Mouse (Mus musculus): Measurements from ENCODE around the gene Qsox1.

DNA sequence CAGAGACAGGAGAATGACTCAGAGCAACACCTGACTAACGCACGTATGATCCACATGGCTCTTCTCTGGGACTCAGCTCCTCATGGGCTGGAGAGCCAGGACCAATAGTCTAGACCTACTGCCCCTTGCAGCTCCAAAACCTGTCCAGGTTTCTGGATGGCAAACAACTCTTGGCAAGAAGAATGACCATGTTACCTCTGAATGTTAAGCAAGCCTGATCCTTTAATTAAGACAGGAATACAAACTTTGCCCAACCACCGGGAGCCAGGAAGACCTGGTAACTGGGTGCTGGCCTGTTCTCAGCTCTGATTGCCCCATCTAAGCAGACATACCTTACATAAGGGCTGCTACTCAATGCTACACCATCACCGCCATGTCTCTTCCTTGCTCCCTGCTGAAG is 4.4 kb downstream of the Qsox1 start:
- no peak for TF ChIP-seq CTCF (IDR thresholded peaks at IDR 0.05; ENCODE audit: borderline replicate concordance, extremely low read depth, insufficient read depth, insufficient read length)
- no peak for TF ChIP-seq POLR2A (IDR thresholded peaks at IDR 0.05; ENCODE audit: borderline replicate concordance, extremely low read depth, insufficient read depth, insufficient read length, poor library complexity, severe bottlenecking)

Measured in brain, embryonic 14.5 days (tissue).